Mouse (Mus musculus): ENCODE results near the gene Akt3. TPM values are rescaled to one million over a fixed set of nuclear protein-coding genes. Genes with fewer than 3 reads are reported as not detected.

Akt3 gene
- polyA plus RNA-seq, 1 experiment from 2014 or later, result 9.8 TPM

DNA sequence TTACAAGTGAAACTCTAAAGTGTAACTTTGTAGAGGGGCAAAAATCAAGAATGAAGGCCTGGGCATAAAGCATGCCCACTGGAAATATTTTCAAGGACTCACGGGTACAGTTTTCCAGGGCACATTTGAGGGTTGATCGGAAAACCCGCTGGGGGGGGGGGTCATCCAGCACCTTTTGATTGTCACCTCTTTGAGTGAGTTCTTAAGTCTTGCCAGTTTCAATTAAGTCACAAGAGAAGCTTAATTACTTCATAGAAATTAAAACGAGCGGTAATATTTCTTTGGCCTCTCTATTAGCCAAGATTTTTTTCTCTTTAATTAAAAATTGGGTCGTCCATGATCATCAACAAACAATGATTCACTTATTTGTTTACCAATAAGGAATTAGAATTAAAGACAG is 260.7 kb downstream of the Akt3 start:
- H3K4me2 ChIP-seq (ENCODE audit: low read depth, severe bottlenecking), result no peak overlapping the region
- peaks cover 3% of the 10 kb centered on the region; the same call in 1 of the 2 replicates for H3K27me3 ChIP-seq (ENCODE audit: control insufficient read depth, insufficient read depth, low read length)
- no peaks in the 10 kb centered on the region for H3K36me3 ChIP-seq (ENCODE audit: control insufficient read depth, insufficient read depth, low read length)
- no peak overlapping the region for H3K4me3 ChIP-seq (ENCODE audit: low read depth, low read length)
- H3K9me3 ChIP-seq (ENCODE audit: control insufficient read depth, low read length), result no peaks in the 10 kb centered on the region
- WGBS, result 54% methylated on average over 6 of the region's 6 CpGs
- DNase-seq (ENCODE audit: low spot score) (no peak), ATAC-seq (ENCODE audit: insufficient number of reproducible peaks, low FRiP score, low TSS enrichment, low read depth) (no peak)
- no peak overlapping the region for H3K27ac ChIP-seq (replicated peaks; ENCODE audit: low read depth, low read length)
- no peak overlapping the region for H3K9ac ChIP-seq (ENCODE audit: low read length)
- peaks cover 28% of the 10 kb centered on the region for H3K4me1 ChIP-seq (ENCODE audit: control insufficient read depth, insufficient read depth, low read length)

DNA sequence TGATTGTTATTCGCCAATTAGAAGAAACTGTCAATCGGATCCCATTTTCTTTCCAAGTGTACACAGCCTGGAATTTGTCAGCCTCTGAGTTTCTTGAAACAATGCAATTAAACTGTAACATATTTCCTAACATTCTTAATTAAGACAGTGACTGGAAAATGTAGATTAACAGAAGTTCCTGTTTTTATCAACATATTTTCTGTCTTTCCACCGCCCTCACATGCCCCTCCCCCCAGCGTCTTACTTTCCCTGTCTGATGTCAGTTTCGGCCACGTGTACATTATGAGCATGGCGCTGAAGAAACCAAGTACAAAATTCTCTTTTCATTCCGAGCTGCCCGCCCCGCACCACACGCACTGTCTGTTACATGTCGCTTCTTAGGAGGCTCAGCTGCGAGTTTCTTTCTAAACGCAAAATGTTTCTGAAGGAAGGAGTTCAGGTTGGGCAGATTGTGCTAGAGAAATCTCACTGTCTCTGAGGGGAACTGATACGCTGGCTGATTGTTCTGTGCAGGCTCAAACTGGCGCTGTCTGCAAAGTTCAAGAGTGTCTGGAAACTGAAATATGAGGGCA is 261.3 kb downstream of the Akt3 start:
- Histone ChIP-seq H3K9ac (ENCODE audit: low read length) (no peak overlapping the region), H3K4me3 (ENCODE audit: low read depth, low read length) (no peak overlapping the region), H3K36me3 (ENCODE audit: control insufficient read depth, insufficient read depth, low read length) (no peaks in the 10 kb centered on the region), H3K9me3 (ENCODE audit: control insufficient read depth, low read length) (no peaks in the 10 kb centered on the region), H3K27ac (replicated peaks; ENCODE audit: low read depth, low read length) (no peak overlapping the region), H3K4me1 (ENCODE audit: control insufficient read depth, insufficient read depth, low read length) (peaks cover 28% of the 10 kb centered on the region), H3K4me2 (ENCODE audit: low read depth, severe bottlenecking) (no peak overlapping the region), H3K27me3 (ENCODE audit: control insufficient read depth, insufficient read depth, low read length) (peaks cover 3% of the 10 kb centered on the region; the same call in 1 of the 2 replicates)
- WGBS, result 59% methylated on average over 16 of the region's 16 CpGs
- ATAC-seq (ENCODE audit: insufficient number of reproducible peaks, low FRiP score, low TSS enrichment, low read depth) (no peak), DNase-seq (ENCODE audit: low spot score) (peak; percentile 38)

DNA sequence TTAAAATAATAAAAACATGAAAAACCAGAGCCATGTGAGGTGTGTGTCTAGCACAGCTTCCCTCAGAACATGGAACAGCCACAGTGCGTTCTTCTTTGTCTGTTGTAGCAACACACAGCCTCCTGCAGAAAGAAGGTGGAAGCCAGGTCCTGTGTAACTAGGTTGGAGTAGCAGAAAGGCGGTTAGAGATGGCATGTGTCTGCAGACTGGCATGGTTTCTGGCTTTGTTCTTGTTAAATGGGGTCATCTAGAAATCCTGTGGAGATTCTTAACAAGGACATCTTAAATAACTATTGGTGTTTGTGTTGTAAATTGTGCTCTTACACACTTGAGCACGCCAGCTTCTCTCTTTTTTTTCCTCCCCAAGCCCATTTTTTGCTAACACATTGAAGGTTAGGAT is 261.8 kb downstream of the Akt3 start:
- H3K4me2 ChIP-seq (ENCODE audit: low read depth, severe bottlenecking), result no peak overlapping the region
- peaks cover 28% of the 10 kb centered on the region for H3K4me1 ChIP-seq (ENCODE audit: control insufficient read depth, insufficient read depth, low read length)
- no peak overlapping the region for H3K9ac ChIP-seq (ENCODE audit: low read length)
- H3K4me3 ChIP-seq (ENCODE audit: low read depth, low read length), result no peak overlapping the region
- no peaks in the 10 kb centered on the region for H3K36me3 ChIP-seq (ENCODE audit: control insufficient read depth, insufficient read depth, low read length)
- no peak overlapping the region for H3K27ac ChIP-seq (replicated peaks; ENCODE audit: low read depth, low read length)
- WGBS, result 88% methylated on average over 3 of the region's 3 CpGs
- no peak for ATAC-seq (ENCODE audit: insufficient number of reproducible peaks, low FRiP score, low TSS enrichment, low read depth)
- no peaks in the 10 kb centered on the region for H3K9me3 ChIP-seq (ENCODE audit: control insufficient read depth, low read length)
- no peak for DNase-seq (ENCODE audit: low spot score)
- peaks cover 3% of the 10 kb centered on the region; the same call in 1 of the 2 replicates for H3K27me3 ChIP-seq (ENCODE audit: control insufficient read depth, insufficient read depth, low read length)

DNA sequence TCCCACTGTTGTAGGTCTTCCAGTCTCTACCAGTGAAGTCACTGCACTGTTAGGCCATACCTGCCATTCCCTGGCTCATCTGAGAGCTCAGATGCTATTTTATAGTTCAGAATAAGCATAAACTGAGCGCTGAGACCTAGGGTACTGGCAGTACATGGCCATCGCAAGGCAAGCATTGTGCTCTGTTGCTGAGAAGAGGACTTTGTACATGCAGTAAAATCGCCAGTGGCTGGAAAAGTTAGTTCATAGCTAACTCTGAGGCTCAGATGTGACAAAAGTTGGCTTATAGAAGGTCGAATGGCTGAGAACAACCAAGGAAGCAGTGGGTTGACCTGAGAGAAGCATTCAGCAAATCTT is 262.6 kb downstream of the Akt3 start:
- H3K4me3 ChIP-seq (ENCODE audit: low read depth, low read length), result no peak overlapping the region
- no peaks in the 10 kb centered on the region for H3K9me3 ChIP-seq (ENCODE audit: control insufficient read depth, low read length)
- H3K36me3 ChIP-seq (ENCODE audit: control insufficient read depth, insufficient read depth, low read length), result no peaks in the 10 kb centered on the region
- peaks cover 3% of the 10 kb centered on the region; the same call in 1 of the 2 replicates for H3K27me3 ChIP-seq (ENCODE audit: control insufficient read depth, insufficient read depth, low read length)
- no peak overlapping the region for H3K9ac ChIP-seq (ENCODE audit: low read length)
- DNase-seq (ENCODE audit: low spot score) (no peak), ATAC-seq (ENCODE audit: insufficient number of reproducible peaks, low FRiP score, low TSS enrichment, low read depth) (no peak)
- H3K27ac ChIP-seq (replicated peaks; ENCODE audit: low read depth, low read length), result no peak overlapping the region
- H3K4me2 ChIP-seq (ENCODE audit: low read depth, severe bottlenecking), result no peak overlapping the region
- 87% methylated on average over 4 of the region's 4 CpGs for WGBS
- peaks cover 28% of the 10 kb centered on the region for H3K4me1 ChIP-seq (ENCODE audit: control insufficient read depth, insufficient read depth, low read length)

DNA sequence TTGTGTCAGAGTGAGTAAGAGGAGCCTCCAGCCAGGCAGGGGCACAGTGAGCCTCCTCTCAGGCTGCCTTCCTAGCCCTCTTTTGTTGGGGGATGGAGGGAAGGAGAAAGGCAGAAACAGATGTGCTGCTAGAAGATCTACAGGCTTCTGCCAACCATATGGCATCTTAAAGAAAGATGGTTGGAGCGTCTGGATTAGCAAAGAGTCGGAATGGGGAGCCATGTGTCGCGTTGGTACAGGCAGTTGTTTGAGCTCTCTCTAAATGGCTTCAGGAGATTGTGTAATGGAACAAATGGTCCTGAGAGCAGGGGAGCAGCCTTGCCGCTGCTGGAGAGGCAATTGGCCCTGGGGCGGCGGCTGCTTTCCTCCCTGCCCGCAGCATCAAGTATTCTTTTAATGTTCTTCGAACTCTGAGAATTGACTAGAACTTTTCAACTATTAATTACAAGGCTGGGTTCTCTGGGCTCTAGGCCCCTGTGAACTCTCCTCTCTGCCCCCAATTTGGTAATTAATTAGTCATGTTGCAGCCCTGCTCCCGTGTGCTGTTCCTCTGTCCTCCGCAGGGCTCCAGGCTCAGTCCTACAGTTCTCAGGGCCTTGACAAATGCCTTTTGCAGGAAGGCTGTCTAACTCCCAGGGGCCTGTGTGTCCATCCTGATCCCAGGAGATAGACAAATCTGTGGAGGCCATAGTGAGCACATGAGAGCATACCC is 263.1 kb downstream of the Akt3 start:
- H3K4me2 ChIP-seq (ENCODE audit: low read depth, severe bottlenecking), result no peak overlapping the region
- H3K4me3 ChIP-seq (ENCODE audit: low read depth, low read length), result no peak overlapping the region
- H3K36me3 ChIP-seq (ENCODE audit: control insufficient read depth, insufficient read depth, low read length), result no peaks in the 10 kb centered on the region
- peaks cover 28% of the 10 kb centered on the region for H3K4me1 ChIP-seq (ENCODE audit: control insufficient read depth, insufficient read depth, low read length)
- ATAC-seq (ENCODE audit: insufficient number of reproducible peaks, low FRiP score, low TSS enrichment, low read depth) (peak; percentile 52; the same call in 1 of the 2 replicates), DNase-seq (ENCODE audit: low spot score) (peak; percentile 56)
- 12% methylated on average over 11 of the region's 11 CpGs for WGBS
- peak overlapping the region; percentile 10; the same call in 1 of the 2 replicates for H3K27ac ChIP-seq (replicated peaks; ENCODE audit: low read depth, low read length)
- no peaks in the 10 kb centered on the region for H3K9me3 ChIP-seq (ENCODE audit: control insufficient read depth, low read length)
- H3K27me3 ChIP-seq (ENCODE audit: control insufficient read depth, insufficient read depth, low read length), result peaks cover 3% of the 10 kb centered on the region; the same call in 1 of the 2 replicates
- H3K9ac ChIP-seq (ENCODE audit: low read length), result no peak overlapping the region

DNA sequence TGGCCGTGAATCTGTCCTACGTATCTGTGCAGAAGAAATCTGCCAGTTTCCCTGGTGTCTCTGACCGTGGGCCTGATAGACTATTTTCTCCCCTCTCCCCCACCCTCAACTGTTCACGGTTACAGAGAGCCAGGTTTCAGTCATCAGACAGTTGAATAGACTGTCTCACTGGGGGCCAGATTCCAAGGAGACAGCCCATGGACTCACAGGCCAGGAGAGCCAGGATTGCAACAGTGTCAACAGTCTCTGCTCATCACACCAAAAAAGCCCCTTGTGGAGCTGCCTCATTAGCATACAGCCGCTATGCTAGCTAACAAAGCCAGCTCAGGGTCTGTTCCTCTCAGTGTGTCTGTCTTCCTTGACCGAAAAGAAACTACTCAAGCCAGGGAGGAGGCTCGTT is 263.9 kb downstream of the Akt3 start:
- Histone ChIP-seq H3K4me1 (ENCODE audit: control insufficient read depth, insufficient read depth, low read length) (peaks cover 26% of the 10 kb centered on the region), H3K4me3 (ENCODE audit: low read depth, low read length) (no peak overlapping the region), H3K36me3 (ENCODE audit: control insufficient read depth, insufficient read depth, low read length) (no peaks in the 10 kb centered on the region), H3K9me3 (ENCODE audit: control insufficient read depth, low read length) (no peaks in the 10 kb centered on the region), H3K9ac (ENCODE audit: low read length) (no peak overlapping the region), H3K27ac (replicated peaks; ENCODE audit: low read depth, low read length) (no peak overlapping the region), H3K27me3 (ENCODE audit: control insufficient read depth, insufficient read depth, low read length) (peaks cover 3% of the 10 kb centered on the region; the same call in 1 of the 2 replicates), H3K4me2 (ENCODE audit: low read depth, severe bottlenecking) (no peak overlapping the region)
- WGBS, result 43% methylated on average over 7 of the region's 7 CpGs
- ATAC-seq (ENCODE audit: insufficient number of reproducible peaks, low FRiP score, low TSS enrichment, low read depth), result no peak
- DNase-seq (ENCODE audit: low spot score), result no peak

DNA sequence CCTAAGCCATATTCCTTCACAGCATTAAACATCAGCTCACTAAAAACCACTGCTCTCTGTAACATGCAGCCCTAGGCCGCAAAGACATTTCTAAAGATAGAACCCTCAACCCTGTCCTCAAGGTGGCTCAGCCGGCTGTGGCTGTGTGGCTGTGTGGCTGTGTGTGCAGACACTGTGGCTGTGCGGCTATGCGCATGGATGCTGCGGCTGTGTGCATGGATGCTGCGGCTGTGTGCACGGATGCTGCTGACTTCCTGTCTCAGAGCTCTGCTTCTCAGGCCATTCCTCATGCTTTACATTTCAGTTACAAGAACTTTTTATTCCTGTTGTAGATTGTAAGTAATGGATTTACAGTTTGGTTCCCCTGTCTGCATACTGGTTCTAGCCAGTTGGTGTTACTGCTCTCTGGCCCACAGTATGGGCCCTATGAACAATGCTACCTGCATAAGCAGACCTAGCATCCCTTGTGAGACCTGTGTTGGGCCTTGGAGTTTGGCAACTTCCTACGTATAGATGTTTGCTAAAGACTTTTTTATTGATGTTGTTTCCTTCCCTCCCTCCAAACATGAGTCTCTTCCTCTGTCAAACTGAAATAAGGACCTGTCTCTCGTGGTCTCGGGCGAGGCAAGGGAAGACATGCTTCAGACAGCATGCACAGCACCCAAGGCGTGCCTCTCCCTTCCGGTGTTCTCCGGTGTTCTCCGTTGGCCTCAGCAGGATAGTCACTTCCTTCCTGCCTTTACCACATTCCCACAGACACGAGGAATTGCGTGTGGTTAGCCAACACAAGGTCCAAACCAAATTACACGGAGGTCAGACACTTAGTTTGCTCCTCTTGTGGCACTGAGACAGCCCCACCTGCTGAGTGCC is 264.6 kb downstream of the Akt3 start:
- H3K4me2 ChIP-seq (ENCODE audit: low read depth, severe bottlenecking), result no peak overlapping the region
- DNase-seq (ENCODE audit: low spot score) (no peak), ATAC-seq (ENCODE audit: insufficient number of reproducible peaks, low FRiP score, low TSS enrichment, low read depth) (no peak)
- peaks cover 26% of the 10 kb centered on the region for H3K4me1 ChIP-seq (ENCODE audit: control insufficient read depth, insufficient read depth, low read length)
- H3K4me3 ChIP-seq (ENCODE audit: low read depth, low read length), result no peak overlapping the region
- no peaks in the 10 kb centered on the region for H3K36me3 ChIP-seq (ENCODE audit: control insufficient read depth, insufficient read depth, low read length)
- WGBS, result 89% methylated on average over 18 of the region's 18 CpGs
- no peaks in the 10 kb centered on the region for H3K9me3 ChIP-seq (ENCODE audit: control insufficient read depth, low read length)
- H3K27me3 ChIP-seq (ENCODE audit: control insufficient read depth, insufficient read depth, low read length), result peaks cover 3% of the 10 kb centered on the region; the same call in 1 of the 2 replicates
- no peak overlapping the region for H3K27ac ChIP-seq (replicated peaks; ENCODE audit: low read depth, low read length)
- H3K9ac ChIP-seq (ENCODE audit: low read length), result no peak overlapping the region

DNA sequence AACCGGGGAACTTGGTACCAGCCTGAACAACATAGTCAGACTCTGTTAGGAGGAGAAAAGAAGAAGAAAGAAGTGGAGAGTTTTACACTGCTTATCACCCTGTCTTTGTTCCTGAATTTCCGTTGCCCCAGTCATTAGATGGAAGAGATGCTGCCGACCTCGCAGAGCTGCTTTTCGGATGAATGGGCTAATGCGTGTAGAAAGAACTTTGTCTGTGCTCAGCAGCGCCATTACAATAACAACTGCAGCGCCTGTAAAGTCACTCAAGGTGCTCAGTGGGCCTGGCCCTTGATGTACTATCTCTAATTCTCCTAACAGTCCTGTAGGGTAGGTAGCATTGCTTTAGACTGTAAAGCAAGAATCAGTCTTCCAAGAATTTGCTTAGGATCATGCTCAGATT is 265.5 kb downstream of the Akt3 start:
- Histone ChIP-seq H3K9ac (ENCODE audit: low read length) (no peak overlapping the region), H3K4me3 (ENCODE audit: low read depth, low read length) (no peak overlapping the region), H3K4me2 (ENCODE audit: low read depth, severe bottlenecking) (no peak overlapping the region), H3K4me1 (ENCODE audit: control insufficient read depth, insufficient read depth, low read length) (peaks cover 22% of the 10 kb centered on the region), H3K9me3 (ENCODE audit: control insufficient read depth, low read length) (no peaks in the 10 kb centered on the region), H3K27me3 (ENCODE audit: control insufficient read depth, insufficient read depth, low read length) (no peaks in the 10 kb centered on the region), H3K27ac (replicated peaks; ENCODE audit: low read depth, low read length) (no peak overlapping the region), H3K36me3 (ENCODE audit: control insufficient read depth, insufficient read depth, low read length) (no peaks in the 10 kb centered on the region)
- DNase-seq (ENCODE audit: low spot score) (no peak), ATAC-seq (ENCODE audit: insufficient number of reproducible peaks, low FRiP score, low TSS enrichment, low read depth) (no peak)
- WGBS, result 87% methylated on average over 8 of the region's 8 CpGs

All from limb, embryonic 11.5 days (tissue).